Mouse (Mus musculus) heart, adult 10 weeks (tissue): ENCODE results near the gene Ppp6r3. TPM values are rescaled to one million over a fixed set of nuclear protein-coding genes. Genes with fewer than 3 reads are reported as not detected.

ENCODE experiments used
- polyA plus RNA-seq: library from polyadenylated mRNA; stranded (reverse); fragments of 350-450 nt; fragmentation: Illumina TruSeq; extraction: RNeasy Lipid Tissue Mini Kit (QIAGEN cat#74804); gene quantifications from one replicate; pipeline ENCODE4 v1.2.3, GENCODE M21; 2014; ENCODE audit warnings: low read depth, low replicate concordance

Ppp6r3 gene
- polyA plus RNA-seq: 72.0 TPM

GRCm38 (mm10) chr19:3575632-3576384 is at the start of gene Ppp6r3:
TSS of gene Ppp6r3 (minus strand) at chr19:3575749.

GRCm38 (mm10) chr19:3414268-3414733 is 161.2 kb downstream of the Ppp6r3 start, which contains the start of gene Gal:
TSS of gene Gal (minus strand) at chr19:3414544.

Other genes starting within 250 kb of the Ppp6r3 start
- gene Tesmin, start 186.9 kb downstream of the Ppp6r3 start, polyA plus RNA-seq: 3.0 TPM
- gene Gal, start 161.2 kb downstream of the Ppp6r3 start, polyA plus RNA-seq: not detected
- 30.7 TPM for gene Lrp5, start 110.8 kb upstream of the Ppp6r3 start, polyA plus RNA-seq
- gene 1810055G02Rik, start 132.5 kb upstream of the Ppp6r3 start, polyA plus RNA-seq: 9.9 TPM
- 22.8 TPM for gene Kmt5b, start 191.7 kb upstream of the Ppp6r3 start, polyA plus RNA-seq